Mouse (Mus musculus) myocyte (in vitro differentiated cells): ENCODE results near the gene Tmem38b.

Source experiments
- POLR2A ChIP-seq: IDR thresholded peaks from one replicate; pipeline ENCODE4 v1.6.1; 2011; ENCODE audit warnings: low read depth, mild to moderate bottlenecking, control low read depth, moderate library complexity; ENCODE audit not compliant: insufficient read length
- POLR2AphosphoS2 ChIP-seq: IDR thresholded peaks from one replicate; pipeline ENCODE4 v1.6.1; 2011; ENCODE audit warnings: low read depth, control low read depth; ENCODE audit not compliant: insufficient read length

- TF ChIP-seq POLR2A = no peak
- no peak for TF ChIP-seq POLR2AphosphoS2
Measured at GRCm38 (mm10) chr4:53795706-53796105, 30.1 kb upstream of the Tmem38b start.
